Mouse (Mus musculus) left cerebral cortex, adult 2 months (tissue): ENCODE data around the gene Cox6a2. TPM values are rescaled to one million over a fixed set of nuclear protein-coding genes. Genes with fewer than 3 reads are reported as not detected.

Experiments
- DNase-seq, 2 experiments: peaks; one replicate each; pipeline ENCODE4 v3.0.0; 2021 to 2022; ENCODE audit warnings: low spot score in 2 of 2, mixed read lengths in 1 of 2; ENCODE audit errors: extremely low spot score in 1 of 2
- H3K27ac ChIP-seq: fragments of 200-600 bp; 2 replicates; pipeline ENCODE4 v1.8.1; 2022
- H3K4me3 ChIP-seq: fragments of 200-600 bp; 2 replicates; pipeline ENCODE4 v1.8.1; 2022
- CTCF ChIP-seq: fragments of 200-600 bp; IDR thresholded peaks from 2 replicates; pipeline ENCODE4 v1.8.1; 2022; ENCODE audit warnings: antibody characterized with exemption, mild to moderate bottlenecking, moderate library complexity
- intact Hi-C: fragments of 180-260 bp; cut with DNase I; formaldehyde crosslinking; loops from one replicate; pipeline ENCODE4 v1.15.1; 2025
- long read RNA-seq, 2 experiments: library from polyadenylated mRNA; stranded (forward); transcript quantifications; one replicate each; pipeline ENCODE4 v2.0.0; 2021; ENCODE audit warnings: borderline mapping rate in 2 of 2
- total RNA-seq, 2 experiments: library from RNA; stranded (reverse); gene quantifications; 2 replicates each; pipeline ENCODE4 v1.2.3; 2021

The Cox6a2 gene
- total RNA-seq = 1 to 10 TPM; 7.5 to 9.8 TPM
- long read RNA-seq, experiment 1, transcript Cox6a2-201 (3 exons, 680 nt) = major isoform, 10 of 12 reads
- long read RNA-seq, experiment 1, partial matches to known transcripts = 0 of 12 reads
- long read RNA-seq, experiment 1, other reads (novel, unspliced or antisense) = 2 of 12 reads
- long read RNA-seq, experiment 2, partial matches to known transcripts = 0 of 5 reads
- long read RNA-seq, experiment 2, other reads (novel, unspliced or antisense) = 2 of 5 reads

DNA sequence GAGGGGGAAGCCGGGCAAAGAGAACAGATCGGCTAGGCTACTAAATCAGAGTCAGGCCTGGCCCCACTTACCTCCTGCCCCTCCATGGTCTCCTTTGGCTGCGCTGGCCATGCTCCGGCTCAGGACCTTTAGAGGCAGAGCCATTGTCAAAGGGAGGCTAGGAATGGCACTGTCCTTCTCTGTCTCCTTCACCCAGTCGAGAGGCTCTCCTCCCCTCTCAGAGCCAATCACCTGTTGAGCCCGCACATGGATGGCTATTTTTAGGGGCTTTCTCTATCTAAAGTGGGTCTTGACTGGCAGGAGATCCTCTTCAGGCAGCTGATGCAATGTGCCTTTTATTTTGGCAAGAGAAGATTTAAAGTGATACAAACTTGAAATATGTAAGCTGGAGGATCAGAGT lies at the start of gene Cox6a2:
Cox6a2 (minus strand) TSS at position 236 of the 400 bp plus-strand sequence.
- Histone ChIP-seq H3K27ac (no peak within 1 kb of the TSS), H3K4me3 (no peak within 1 kb of the TSS)
- no peak for DNase-seq
- no peak for TF ChIP-seq CTCF
- intact Hi-C loops = no loop called here

DNA sequence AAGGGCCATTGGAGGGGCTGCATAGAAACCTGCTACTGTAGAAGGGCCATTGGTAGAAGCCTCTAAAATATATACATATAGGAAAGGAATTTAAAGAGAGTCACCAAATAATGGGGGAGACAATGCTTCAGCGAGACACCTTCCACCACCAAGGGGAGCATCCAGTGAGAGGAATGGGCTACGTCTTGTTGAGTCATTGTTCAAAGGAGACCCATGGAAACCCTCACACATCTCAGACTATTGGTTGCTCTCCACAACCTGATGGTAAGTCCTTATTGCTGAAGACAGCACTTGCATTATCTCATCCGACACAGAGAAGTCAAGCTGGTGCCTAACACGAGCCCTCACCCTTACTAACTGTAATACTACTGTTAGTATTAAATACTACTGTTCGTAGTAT lies 49.6 kb upstream of the Cox6a2 start:
- DNase-seq = no peak
- Histone ChIP-seq H3K4me3 (no peak overlapping the region), H3K27ac (no peak overlapping the region)
- intact Hi-C loops = no loop called here
- no peak for TF ChIP-seq CTCF

DNA sequence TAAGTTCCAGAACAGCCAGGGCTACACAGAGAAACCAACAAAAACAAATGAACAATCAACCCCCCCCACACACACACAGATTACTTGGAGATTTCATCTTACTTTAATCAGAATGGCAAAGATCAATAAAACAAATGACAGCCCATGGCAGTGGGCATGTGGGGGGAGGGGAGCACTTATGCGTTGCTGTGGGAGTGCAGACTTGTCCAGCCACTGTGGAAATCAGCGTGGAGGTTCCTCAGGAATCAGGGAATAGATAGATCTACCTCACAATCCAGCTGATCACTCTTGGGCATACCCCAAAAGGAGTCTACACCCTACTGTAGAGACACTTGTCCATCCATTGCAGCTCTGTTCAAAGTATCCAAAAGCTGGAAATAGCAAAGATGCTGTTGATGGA lies 48.8 kb upstream of the Cox6a2 start:
- Histone ChIP-seq H3K4me3 (no peak overlapping the region), H3K27ac (no peak overlapping the region)
- intact Hi-C loops = loop anchor here (5.0 kb wide), 1 partner anchor 42 kb away; the partner anchor contains the start of gene BC017158
- no peak for TF ChIP-seq CTCF
- DNase-seq = no peak

DNA sequence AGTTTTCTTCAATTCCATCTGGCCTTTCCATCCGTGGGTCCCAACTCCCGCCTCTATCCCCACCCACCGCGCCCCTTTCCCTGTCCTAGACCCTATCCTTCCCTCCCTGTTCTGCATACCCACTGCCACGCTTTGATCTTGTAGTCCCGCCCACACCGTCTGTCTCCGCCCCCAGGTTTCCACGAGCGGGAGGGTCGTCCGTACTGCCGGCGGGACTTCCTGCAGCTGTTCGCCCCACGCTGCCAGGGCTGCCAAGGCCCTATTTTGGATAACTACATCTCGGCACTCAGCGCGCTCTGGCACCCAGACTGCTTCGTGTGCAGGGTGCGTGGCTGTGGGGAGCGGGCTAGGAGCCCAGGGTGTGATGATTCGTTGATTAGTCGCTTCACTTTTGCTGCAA lies 46.4 kb upstream of the Cox6a2 start:
- H3K4me3 ChIP-seq = no peak overlapping the region
- peak; percentile 57 to 77 for DNase-seq
- no peak for TF ChIP-seq CTCF
- H3K27ac ChIP-seq = no peak overlapping the region
- intact Hi-C loops = loop anchor here (5.0 kb wide), 1 partner anchor 45 kb away; the partner anchor contains the start of gene BC017158

DNA sequence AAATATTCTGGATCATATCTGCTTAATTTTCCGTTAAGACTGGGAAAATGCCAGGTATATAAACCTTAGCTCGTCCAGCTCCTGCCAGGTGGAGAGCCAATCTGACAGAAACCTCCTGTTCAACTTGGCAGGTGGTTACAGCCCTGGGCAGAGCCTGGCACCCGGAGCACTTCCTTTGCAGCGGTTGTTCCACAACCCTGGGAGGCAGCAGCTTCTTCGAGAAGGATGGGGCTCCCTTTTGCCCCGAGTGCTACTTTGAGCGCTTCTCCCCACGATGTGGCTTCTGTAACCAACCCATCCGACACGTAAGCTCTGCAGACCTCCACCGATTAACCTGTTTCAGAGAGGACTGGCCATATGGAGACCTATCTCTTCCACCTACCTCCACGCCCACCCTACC lies 45.8 kb upstream of the Cox6a2 start:
- no peak overlapping the region for H3K4me3 ChIP-seq
- no peak for DNase-seq
- TF ChIP-seq CTCF = no peak
- H3K27ac ChIP-seq = no peak overlapping the region
- intact Hi-C loops = loop anchor here (5.0 kb wide), 1 partner anchor 45 kb away; the partner anchor contains the start of gene BC017158

DNA sequence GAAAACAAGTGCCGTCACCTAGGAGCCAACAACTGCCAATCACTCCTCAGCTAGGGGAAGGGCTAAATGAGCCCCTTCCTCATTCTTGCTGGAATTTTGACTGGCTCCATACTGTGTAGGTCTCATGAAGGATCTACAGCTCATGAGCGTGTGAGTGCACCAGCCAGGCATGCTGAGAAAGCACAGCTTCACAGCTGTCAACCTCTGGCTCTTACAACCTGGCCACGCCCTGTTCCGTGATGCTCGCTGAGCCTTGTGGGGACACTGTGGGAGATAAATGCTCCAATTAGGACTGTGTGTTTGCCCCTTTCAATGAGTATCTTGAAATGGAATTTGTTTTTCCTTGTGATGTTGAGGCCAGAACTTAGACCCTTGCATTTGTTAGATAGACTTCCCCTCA lies 43.8 kb upstream of the Cox6a2 start:
- Histone ChIP-seq H3K27ac (no peak overlapping the region), H3K4me3 (no peak overlapping the region)
- no peak for DNase-seq
- intact Hi-C loops = loop anchor here (5.0 kb wide), 3 partner anchors 47 to 457 kb away; partner anchors contain the start of genes BC017158 and Rgs10
- TF ChIP-seq CTCF = no peak

DNA sequence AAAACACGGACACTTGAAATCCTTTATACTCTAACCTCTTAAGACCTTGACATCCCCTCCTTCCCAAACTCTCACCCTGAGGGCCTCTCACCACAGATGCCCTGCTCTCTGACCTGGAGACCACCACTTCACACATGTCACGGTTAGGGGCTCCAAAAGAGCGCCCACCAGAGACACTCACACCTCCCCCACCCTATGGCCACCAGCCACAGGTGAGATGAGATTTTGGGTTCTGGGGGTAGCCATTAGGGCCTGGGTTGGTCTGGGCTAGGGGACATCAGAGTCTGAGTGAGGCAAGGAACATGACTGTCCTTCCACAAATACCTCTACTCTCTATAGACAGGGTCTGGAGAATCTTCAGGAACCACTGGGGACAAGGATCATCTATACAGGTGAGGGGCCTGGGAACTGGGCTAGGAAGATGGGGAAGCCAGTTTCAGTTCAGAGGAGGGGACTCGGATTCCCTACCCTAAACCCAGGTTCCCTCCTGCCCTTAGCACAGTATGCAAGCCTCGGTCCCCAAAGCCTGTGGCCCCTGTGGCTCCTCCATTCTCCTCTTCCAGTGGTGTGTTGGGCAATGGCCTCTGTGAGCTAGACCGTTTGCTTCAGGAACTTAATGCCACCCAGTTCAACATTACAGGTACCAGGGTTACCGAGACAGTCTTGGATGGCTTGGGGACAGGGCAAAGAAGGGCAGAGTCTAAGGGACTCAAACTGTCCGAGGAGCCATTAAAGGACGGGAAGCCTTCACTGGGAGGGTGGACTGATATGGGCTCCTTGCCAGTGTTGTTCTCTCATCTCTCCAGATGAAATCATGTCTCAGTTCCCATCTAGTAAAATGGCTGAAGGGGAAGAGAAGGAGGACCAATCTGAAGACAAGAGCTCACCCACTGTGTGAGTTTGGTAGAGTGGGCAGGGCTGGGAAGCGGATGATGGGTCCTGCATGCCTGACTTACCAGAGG lies 42.2 kb upstream of the Cox6a2 start:
- intact Hi-C loops = loop anchor here (5.0 kb wide), 2 partner anchors 169 to 459 kb away; partner anchors contain the start of gene Rgs10
- DNase-seq = no peak
- Histone ChIP-seq H3K27ac (no peak overlapping the region), H3K4me3 (peak overlapping the region; percentile 69)
- TF ChIP-seq CTCF = no peak

DNA sequence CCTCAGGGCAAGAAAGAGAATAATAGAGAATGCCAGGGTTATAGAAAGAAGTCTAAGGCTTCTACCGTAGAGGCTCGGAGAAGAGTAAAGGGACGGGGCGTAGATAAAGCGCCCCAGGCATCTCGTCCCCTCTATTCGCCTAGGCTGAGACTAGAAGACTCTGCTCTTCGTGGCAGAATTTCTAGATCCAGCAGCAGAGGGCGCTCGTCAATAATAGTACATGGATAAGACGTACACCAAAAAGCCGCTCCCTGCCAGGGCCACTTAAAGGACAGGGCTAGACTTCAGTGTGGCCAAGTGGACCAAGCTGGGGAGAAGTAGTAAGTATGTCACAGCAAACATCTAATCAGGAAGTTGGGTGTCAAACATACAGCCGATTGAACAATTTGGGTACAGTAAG lies 41.3 kb upstream of the Cox6a2 start:
- Histone ChIP-seq H3K4me3 (peak overlapping the region; percentile 69), H3K27ac (peak overlapping the region; percentile 88)
- peak; percentile 82 for DNase-seq
- peak; percentile 81 for TF ChIP-seq CTCF
- intact Hi-C loops = loop anchor here (2.0 to 5.0 kb wide), 4 partner anchors 97 to 460 kb away; partner anchors contain the start of genes Rgs10 and Tial1

DNA sequence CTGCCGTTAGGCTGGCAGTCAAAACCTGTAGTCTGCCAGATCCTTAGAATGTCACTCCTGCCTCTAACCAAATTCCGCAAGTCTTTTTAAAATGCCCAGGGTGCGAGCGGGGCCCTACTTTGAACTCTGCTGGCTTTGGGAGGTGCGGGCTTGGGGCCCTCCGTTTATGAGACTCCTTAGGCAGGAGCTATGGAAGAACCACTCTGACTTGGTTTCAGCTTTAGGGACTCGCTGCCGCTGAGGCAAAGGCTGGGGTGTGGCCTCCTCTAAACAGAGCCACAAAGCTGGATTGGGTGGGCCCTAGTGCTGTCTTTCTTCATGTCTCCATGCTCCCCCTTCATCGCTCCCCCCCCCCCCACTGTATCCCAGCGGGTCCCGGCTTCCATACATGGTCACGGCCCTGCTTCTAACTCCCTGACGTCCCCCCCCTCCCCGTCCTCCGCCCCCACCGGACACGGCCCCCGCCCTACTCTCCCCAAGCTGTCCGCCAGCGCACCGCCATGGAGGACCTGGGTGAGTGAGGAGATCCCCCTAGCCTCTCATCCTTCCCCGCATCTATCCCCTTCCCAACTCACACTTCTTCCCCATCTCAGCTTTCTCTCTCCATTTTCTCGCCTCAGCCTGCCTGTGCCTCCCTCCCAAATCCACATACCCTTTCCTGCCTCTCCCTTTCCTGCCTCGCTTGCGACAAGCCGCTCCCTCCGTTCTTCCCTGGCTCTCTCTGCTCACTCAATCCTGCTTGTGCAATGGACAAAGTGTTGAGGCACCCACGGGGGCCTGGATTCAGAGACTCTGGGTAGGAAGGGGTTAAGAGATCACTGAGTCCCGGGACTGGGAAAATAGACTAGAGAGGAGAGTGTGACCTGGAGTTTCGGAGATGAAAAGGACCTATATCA lies 40.6 kb upstream of the Cox6a2 start, which contains the start of gene Tgfb1i1:
Tgfb1i1 (plus strand) TSS at position 317 of the 896 bp plus-strand sequence.
- H3K27ac ChIP-seq = peak within 1 kb of the TSS; percentile 88
- DNase-seq = peak in 1 of 2 experiments; percentile 60
- peak within 1 kb of the TSS; percentile 69 for H3K4me3 ChIP-seq
- intact Hi-C loops = loop anchor here (2.0 to 5.0 kb wide), 4 partner anchors 98 to 461 kb away; partner anchors contain the start of genes Rgs10 and Tial1
- no peak for TF ChIP-seq CTCF

DNA sequence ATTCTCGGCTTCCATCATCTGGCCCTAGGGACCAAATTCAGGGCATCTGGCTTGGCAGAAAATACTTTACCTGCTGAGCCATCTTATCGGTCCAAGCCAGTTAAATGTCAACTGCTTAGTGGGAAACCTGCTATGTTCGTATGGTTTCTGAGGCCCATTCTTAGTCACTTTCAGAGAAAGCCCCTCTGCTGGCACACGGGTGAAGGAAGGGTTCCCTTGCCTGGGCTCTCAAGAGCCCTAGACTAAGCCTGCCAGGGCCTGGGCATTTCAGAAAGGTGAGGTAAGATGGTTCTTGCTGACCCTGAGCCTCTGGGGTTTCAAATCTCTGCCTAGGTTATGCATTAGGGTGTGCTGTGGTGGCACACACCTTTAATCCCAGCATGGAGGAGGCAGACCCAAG lies 39.4 kb upstream of the Cox6a2 start:
- DNase-seq = no peak
- H3K27ac ChIP-seq = peak overlapping the region; percentile 57
- TF ChIP-seq CTCF = no peak
- H3K4me3 ChIP-seq = no peak overlapping the region
- intact Hi-C loops = loop anchor here (5.0 kb wide), 2 partner anchors 172 to 462 kb away; partner anchors contain the start of gene Rgs10

DNA sequence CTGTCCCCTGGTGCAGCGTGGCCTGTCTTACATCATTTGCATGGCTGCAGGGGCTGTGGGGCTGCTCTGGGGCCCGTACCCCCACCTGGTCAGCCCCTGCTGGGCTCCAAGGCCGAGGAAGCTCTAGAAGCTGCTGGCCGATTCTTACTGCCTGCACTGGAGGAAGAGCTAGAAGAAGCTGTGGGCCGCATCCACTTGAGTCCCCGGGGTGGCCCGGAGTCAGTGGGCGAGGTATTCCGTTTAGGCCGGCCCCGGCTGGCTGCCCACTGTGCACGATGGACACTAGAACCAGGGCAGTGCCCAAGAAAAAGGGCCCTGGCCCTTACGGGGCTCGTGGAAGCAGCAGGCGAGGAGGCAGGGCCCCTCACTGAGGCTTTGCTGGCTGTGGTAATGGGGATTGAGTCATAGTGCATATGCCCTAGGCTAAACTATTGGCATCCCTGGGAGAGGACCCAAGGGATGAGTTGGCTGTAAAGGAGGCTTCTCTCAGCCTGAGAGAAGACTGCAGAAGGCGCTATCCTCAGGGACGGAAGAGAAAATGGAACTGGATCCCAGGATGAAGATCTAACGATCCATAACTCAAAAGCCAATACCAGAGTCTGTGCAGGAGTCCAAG lies 38.3 kb upstream of the Cox6a2 start:
- no peak for TF ChIP-seq CTCF
- intact Hi-C loops = loop anchor here (5.0 kb wide), 2 partner anchors 173 to 463 kb away; partner anchors contain the start of gene Rgs10
- no peak for DNase-seq
- H3K4me3 ChIP-seq = no peak overlapping the region
- H3K27ac ChIP-seq = no peak overlapping the region
